Mouse (Mus musculus): ENCODE measurements around the gene Chst13. TPM values are rescaled to one million over a fixed set of nuclear protein-coding genes. Genes with fewer than 3 reads are reported as not detected.

The Chst13 gene
- polyA plus RNA-seq (2017; shearing (Covaris generic)), result not detected

GRCm38 (mm10) chr6:90324991-90325390 lies at the start of gene Chst13:
Gene Chst13 (minus strand): TSS chr6:90325185.

GRCm38 (mm10) chr6:90368976-90369724 lies 44.2 kb upstream of the Chst13 start, which contains the start of gene Zxdc:
Gene Zxdc (plus strand): TSS chr6:90369492.

DNA sequence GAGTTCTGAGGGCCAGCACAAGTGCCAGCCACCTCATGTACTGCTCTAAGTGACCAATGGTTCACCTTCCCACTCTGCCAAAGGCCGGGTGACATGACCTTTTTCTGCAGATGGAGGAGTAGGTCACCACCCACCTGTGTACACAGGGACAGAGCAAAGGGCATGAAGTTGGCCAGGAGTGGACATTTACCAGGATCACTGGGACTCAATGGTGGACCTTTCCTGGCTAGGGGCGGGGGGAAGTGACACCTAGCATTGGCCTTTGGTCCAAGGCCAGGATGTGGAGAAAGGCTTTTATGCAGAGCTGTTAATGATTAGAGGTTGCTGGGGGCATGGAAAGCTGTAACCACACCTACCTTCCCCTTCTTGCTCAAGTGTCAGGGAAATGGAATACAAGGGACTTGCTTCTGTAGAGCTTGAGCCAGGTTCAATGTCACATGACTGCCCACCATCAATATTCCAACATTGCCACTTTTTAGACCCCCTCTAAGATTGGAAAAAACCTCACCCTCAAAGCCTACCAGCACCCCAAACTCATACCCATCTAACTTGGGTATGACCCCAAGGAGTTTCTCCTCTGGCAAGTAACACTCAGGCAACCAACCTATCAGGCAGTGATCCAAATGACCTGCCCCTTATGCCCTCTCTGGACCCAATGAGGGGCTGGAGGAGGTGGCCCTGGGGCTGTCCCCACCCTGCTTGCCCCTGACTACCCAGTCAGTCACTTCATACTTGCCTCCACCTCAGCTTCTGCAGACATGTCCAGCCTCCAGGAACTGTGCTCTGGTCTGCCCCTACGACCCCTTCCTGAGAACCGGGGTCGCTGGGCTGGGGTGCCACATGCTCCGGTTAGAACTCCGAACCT lies 7.8 kb upstream of the Chst13 start, which contains the start of gene Uroc1:
Uroc1 (plus strand) TSS at position 724 of the 865 bp plus-strand sequence.

DNA sequence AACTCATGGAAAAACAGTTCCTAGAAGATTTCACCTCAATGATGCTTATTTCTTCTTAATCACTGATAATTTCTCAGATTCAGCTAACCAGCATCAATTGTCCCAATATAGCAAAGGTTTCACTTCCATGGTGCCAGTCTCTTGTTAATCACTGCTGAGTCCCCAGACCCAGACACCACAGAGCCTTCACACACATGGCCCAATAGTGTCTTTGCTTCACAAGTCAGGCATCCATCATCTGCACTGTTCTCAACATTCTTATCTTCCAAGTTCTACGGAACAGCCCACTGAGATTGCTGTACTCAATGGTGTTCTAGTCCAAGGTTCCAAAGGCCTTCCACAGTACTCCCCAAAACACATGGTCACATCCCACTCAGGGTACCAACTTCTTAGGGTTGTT lies 24.1 kb downstream of the Chst13 start, which contains the start of gene BC048671:
BC048671 (plus strand) TSS at position 301 of the 400 bp plus-strand sequence.

Other genes with a start within 250 kb of the Chst13 start
- gene Vmn1r49, start 246.7 kb downstream of the Chst13 start, polyA plus RNA-seq (2017; shearing (Covaris generic)), result 0.04 TPM
- not detected for gene Vmn1r50, start 223.8 kb downstream of the Chst13 start, polyA plus RNA-seq (2017; shearing (Covaris generic))
- gene Vmn1r51, start 202.6 kb downstream of the Chst13 start, polyA plus RNA-seq (2017; shearing (Covaris generic)), result not detected
- gene Vmn1r52, start 150.4 kb downstream of the Chst13 start, polyA plus RNA-seq (2017; shearing (Covaris generic)), result not detected
- gene V1ra8, start 122.4 kb downstream of the Chst13 start, polyA plus RNA-seq (2017; shearing (Covaris generic)), result not detected
- gene Vmn1r53, start 100.7 kb downstream of the Chst13 start, polyA plus RNA-seq (2017; shearing (Covaris generic)), result not detected
- not detected for gene Vmn1r54, start 78.9 kb downstream of the Chst13 start, polyA plus RNA-seq (2017; shearing (Covaris generic))
- not detected for gene BC048671, start 24.0 kb downstream of the Chst13 start, polyA plus RNA-seq (2017; shearing (Covaris generic))
- not detected for gene Uroc1, start 8.1 kb upstream of the Chst13 start, polyA plus RNA-seq (2017; shearing (Covaris generic))
- gene Zxdc, start 44.3 kb upstream of the Chst13 start, polyA plus RNA-seq (2017; shearing (Covaris generic)), result 2.4 TPM
- not detected for gene Cfap100, start 103.6 kb upstream of the Chst13 start, polyA plus RNA-seq (2017; shearing (Covaris generic))
- not detected for gene Klf15, start 137.4 kb upstream of the Chst13 start, polyA plus RNA-seq (2017; shearing (Covaris generic))
- gene Aldh1l1, start 161.2 kb upstream of the Chst13 start, polyA plus RNA-seq (2017; shearing (Covaris generic)), result 2.4 TPM

Measured in CD4-positive, CD25-positive, alpha-beta regulatory T cell, adult 9 weeks (primary cell).